Comparison of ENCODE assay signal across 12 mouse cellular contexts in genomic region chr6:84009915-84010302, GRCm38 (mm10). TPM values are rescaled to one million over a fixed set of nuclear protein-coding genes. Genes with fewer than 3 reads are reported as not detected.
DNase-seq lines count a peak whose midpoint lies in the region; ATAC-seq and TF ChIP-seq lines count a peak whose summit lies in the region.
"Had no signal": no experiment of that assay in that cellular context is flagged by ENCODE, and none has a peak within 500 bp of the region (broad histone marks: within the 10 kb centered on the region; RNA-seq: fewer than 3 reads in every experiment).

No protein-coding gene starts in this region.

- no peaks in the 10 kb centered on the region for H3K27me3 ChIP-seq in heart, embryonic 14.5 days (ENCODE audit: control insufficient read depth, insufficient read depth, low read length)
- no peaks in the 10 kb centered on the region for H3K27me3 ChIP-seq in heart, postnatal 0 days (ENCODE audit: control insufficient read depth, insufficient read depth, low read length)
- peaks cover 10% of the 10 kb centered on the region for H3K27me3 ChIP-seq in midbrain, embryonic 13.5 days

- peaks cover 29 to 42% of the 10 kb centered on the region in 2 experiments for H3K4me1 ChIP-seq in heart, embryonic 14.5 days (ENCODE audit: control insufficient read depth in 2 of 2, insufficient read depth in 2 of 2, low read length in 2 of 2)
- H3K4me1 ChIP-seq in heart, postnatal 0 days (ENCODE audit: control insufficient read depth, insufficient read depth) = peaks cover 35% of the 10 kb centered on the region; the same call in 1 of the 2 replicates
- H3K4me1 ChIP-seq in midbrain, embryonic 13.5 days (replicated peaks) = peaks cover 29% of the 10 kb centered on the region

- 0 out of 2 replicates have a peak, but pooled peaks have one; percentile 27 for ATAC-seq in heart, embryonic 14.5 days (ENCODE audit: insufficient number of reproducible peaks, insufficient read depth, low FRiP score, low read depth)
- no peak for ATAC-seq in heart, postnatal 0 days (ENCODE audit: insufficient read depth, low read depth)
- peak; percentile 67 for ATAC-seq in midbrain, embryonic 13.5 days
- ATAC-seq in megakaryocyte progenitor cell, adult 5-6 weeks (replicated peaks; ENCODE audit: poor library complexity) = no peak
- no peak for ATAC-seq in monocyte, adult 5-6 weeks (replicated peaks; ENCODE audit: insufficient number of reproducible peaks, low FRiP score, low TSS enrichment, poor library complexity, severe bottlenecking)

- peak overlapping the region; percentile 91 to 92 for H3K27ac ChIP-seq in heart, embryonic 14.5 days (replicated peaks in 1 of 2; ENCODE audit: control insufficient read depth in 1 of 2, insufficient read depth in 1 of 2, low read depth in 2 of 2, low read length in 2 of 2)
- H3K27ac ChIP-seq in heart, postnatal 0 days (ENCODE audit: low read depth) = peak overlapping the region; percentile 93
- H3K27ac ChIP-seq in midbrain, embryonic 13.5 days = no peak overlapping the region

- DNase-seq in heart, adult 9 months (ENCODE audit: low spot score in 2 of 2) = no peak
- peak; percentile 35 for DNase-seq in adipocyte (ENCODE audit: low spot score)
- no peak for DNase-seq in heart, postnatal 0 days (ENCODE audit: low spot score)
- no peak for DNase-seq in thymus, adult 18-20 months
- DNase-seq: cerebellum, adult 11-12 months had no signal

- no peak for TF ChIP-seq CTCF in heart, postnatal 0 days (IDR thresholded peaks at IDR 0.05; ENCODE audit: low read depth)

- peak overlapping the region; percentile 63 for H3K9ac ChIP-seq in heart, embryonic 14.5 days (ENCODE audit: low read length)
- peak overlapping the region; percentile 54; the same call in 1 of the 2 replicates for H3K9ac ChIP-seq in heart, postnatal 0 days (replicated peaks; ENCODE audit: low read depth, low read length)
- H3K9ac ChIP-seq in midbrain, embryonic 13.5 days (replicated peaks) = no peak overlapping the region
- H3K9ac ChIP-seq: limb, embryonic 15.5 days had no signal

- H3K4me3 ChIP-seq in heart, embryonic 14.5 days (ENCODE audit: control insufficient read depth in 1 of 2, insufficient read depth in 1 of 2, low read depth in 1 of 2, low read length in 2 of 2) = peak overlapping the region; percentile 25 to 51
- H3K4me3 ChIP-seq in heart, postnatal 0 days (ENCODE audit: low read depth, low read length) = peak overlapping the region; percentile 54
- no peak overlapping the region for H3K4me3 ChIP-seq in midbrain, embryonic 13.5 days (replicated peaks)
- H3K4me3 ChIP-seq: erythroblast, embryonic 14.5 days had no signal

- WGBS in heart, embryonic 14.5 days = 20% methylated on average over 4 of the region's 4 CpGs
- 22% methylated on average over 4 of the region's 4 CpGs for WGBS in heart, postnatal 0 days
- 18% methylated on average over 4 of the region's 4 CpGs for WGBS in midbrain, embryonic 13.5 days

- H3K9me3 ChIP-seq in heart, embryonic 14.5 days (ENCODE audit: control insufficient read depth, low read length) = no peaks in the 10 kb centered on the region
- no peaks in the 10 kb centered on the region for H3K9me3 ChIP-seq in heart, postnatal 0 days (replicated peaks; ENCODE audit: control insufficient read depth, low read length)
- H3K9me3 ChIP-seq in midbrain, embryonic 13.5 days = no peaks in the 10 kb centered on the region
- H3K9me3 ChIP-seq: limb, embryonic 15.5 days had no signal

- H3K36me3 ChIP-seq in heart, embryonic 14.5 days (ENCODE audit: control insufficient read depth, insufficient read depth, low read length) = no peaks in the 10 kb centered on the region
- no peaks in the 10 kb centered on the region for H3K36me3 ChIP-seq in heart, postnatal 0 days (replicated peaks; ENCODE audit: control insufficient read depth, insufficient read depth, low read length)
- H3K36me3 ChIP-seq in midbrain, embryonic 13.5 days = no peaks in the 10 kb centered on the region
- H3K36me3 ChIP-seq: limb, embryonic 15.5 days had no signal

- peak overlapping the region; percentile 91 for H3K4me2 ChIP-seq in heart, embryonic 14.5 days (ENCODE audit: low read length)
- peak overlapping the region; percentile 82 for H3K4me2 ChIP-seq in heart, postnatal 0 days (ENCODE audit: low read depth, low read length)
- H3K4me2 ChIP-seq in midbrain, embryonic 13.5 days (replicated peaks) = peak overlapping the region; percentile 17; the same call in 1 of the 2 replicates

- TF ChIP-seq EP300 in heart, postnatal 0 days (IDR thresholded peaks at IDR 0.05; ENCODE audit: low read depth) = no peak

RNA-seq across cellular contexts. Expression of gene Dysf, which starts 1.5 kb away (rescaled TPM):
- polyA plus RNA-seq in heart, embryonic 14.5 days (2014; fragmentation: Nextera tagmentation; extraction: Ambion mirVana) = 18.6 and 19.3 TPM in 2 replicates
- total RNA-seq in heart, postnatal 0 days (2014; rRNA removed; ENCODE audit: low replicate concordance) = 20.2 and 21.9 TPM in 2 replicates
- polyA plus RNA-seq in heart, postnatal 0 days (2015; fragmentation: Nextera tagmentation; extraction: Ambion mirVana) = 14.1 and 15.0 TPM in 2 replicates
- 2.0 and 2.6 TPM in 2 replicates for polyA plus RNA-seq in midbrain, embryonic 13.5 days (2015; fragmentation: Nextera tagmentation; extraction: Ambion mirVana)
- total RNA-seq in megakaryocyte progenitor cell, adult 5-6 weeks (2015) = not detected in 2 replicates
- total RNA-seq in megakaryocyte progenitor cell, adult 5-6 weeks (2017) = not detected in 2 replicates
- not detected in 3 replicates for total RNA-seq in monocyte, adult 5-6 weeks (2017)
- total RNA-seq: hematopoietic stem cell, adult 5-6 weeks had no signal

Comparison
In these comparisons a context has a peak if more than half of its experiments do, and no peak if none do; other contexts are left out.
1. ATAC-seq: peak in heart, embryonic 14.5 days (single experiment) and midbrain, embryonic 13.5 days (single experiment); none in heart, postnatal 0 days (single experiment), megakaryocyte progenitor cell, adult 5-6 weeks (single experiment) and monocyte, adult 5-6 weeks (single experiment).
2. H3K4me2 ChIP-seq: peak in every context shown above with its lines; median percentile 91 in heart, embryonic 14.5 days; 82 in heart, postnatal 0 days; 17 in midbrain, embryonic 13.5 days.
3. RNA of gene Dysf, which starts 1.5 kb away (total RNA-seq): 20.2 to 21.9 TPM in heart, postnatal 0 days; not detected in megakaryocyte progenitor cell, adult 5-6 weeks and not detected in monocyte, adult 5-6 weeks; every median in the first group is over 10 times any median in the second.